ENCODE assay signal across 10 mouse cellular contexts in the genomic region with DNA sequence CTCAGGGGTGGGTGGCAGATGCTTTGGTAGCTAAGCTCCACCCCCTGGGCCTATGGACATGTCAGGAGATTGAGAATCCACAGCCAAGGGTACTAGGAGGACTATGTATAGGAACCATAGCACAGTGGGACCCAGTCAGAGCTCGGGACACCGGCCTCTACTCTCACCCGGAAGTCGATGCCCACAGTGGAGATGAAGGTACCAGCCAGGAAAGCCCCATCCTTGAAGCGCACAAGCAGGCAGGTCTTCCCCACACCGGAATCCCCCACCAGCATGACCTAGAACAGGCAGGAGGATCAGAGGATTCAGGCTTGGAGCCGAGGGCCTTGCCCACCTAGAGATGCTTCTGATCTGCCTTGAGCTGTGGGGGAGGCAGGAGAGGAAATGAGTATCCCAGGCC. TPM values are rescaled to one million over a fixed set of nuclear protein-coding genes. Genes with fewer than 3 reads are reported as not detected.
A peak's percentile ranks its signal among the peaks of the same experiment; 100 is the strongest.
DNase-seq lines count a peak whose midpoint lies in the region; ATAC-seq and TF ChIP-seq lines count a peak whose summit lies in the region.
"Had no signal": no experiment of that assay in that cellular context is flagged by ENCODE, and none has a peak within 500 bp of the region (broad histone marks: within the 10 kb centered on the region; RNA-seq: fewer than 3 reads in every experiment).

No protein-coding gene starts in this region.

- H3K4me1 ChIP-seq in kidney, embryonic 15.5 days, result peaks cover 52% of the 10 kb centered on the region
- H3K4me1 ChIP-seq in stomach, embryonic 15.5 days, result peaks cover 37% of the 10 kb centered on the region
- peaks cover 10% of the 10 kb centered on the region for H3K4me1 ChIP-seq in stomach, postnatal 0 days (replicated peaks; ENCODE audit: control insufficient read depth, insufficient read depth)

- H3K9ac ChIP-seq in kidney, embryonic 15.5 days, result peak overlapping the region; percentile 48; the same call in 1 of the 2 replicates
- H3K9ac ChIP-seq in stomach, embryonic 15.5 days, result no peak overlapping the region
- H3K9ac ChIP-seq in stomach, postnatal 0 days (ENCODE audit: low read length), result no peak overlapping the region

- H3K9me3 ChIP-seq in kidney, embryonic 15.5 days (replicated peaks), result no peaks in the 10 kb centered on the region
- no peaks in the 10 kb centered on the region for H3K9me3 ChIP-seq in stomach, embryonic 15.5 days
- H3K9me3 ChIP-seq in stomach, postnatal 0 days (ENCODE audit: control insufficient read depth, low read length), result no peaks in the 10 kb centered on the region

- no peak for ATAC-seq in CD4-positive, CD25-positive, alpha-beta regulatory T cell, adult 4 months
- no peak for ATAC-seq in kidney, embryonic 15.5 days (replicated peaks; ENCODE audit: low FRiP score)
- ATAC-seq in stomach, embryonic 15.5 days (ENCODE audit: insufficient read depth, low FRiP score, low read depth), result no peak
- ATAC-seq in stomach, postnatal 0 days (ENCODE audit: low FRiP score, low TSS enrichment), result no peak
- ATAC-seq in megakaryocyte, adult 5-6 weeks (ENCODE audit: poor library complexity, severe bottlenecking), result no peak

- 64% methylated on average over 7 of the region's 7 CpGs for WGBS in kidney, embryonic 15.5 days
- 77% methylated on average over 7 of the region's 7 CpGs for WGBS in stomach, embryonic 15.5 days
- 82% methylated on average over 7 of the region's 7 CpGs for WGBS in stomach, postnatal 0 days

- no peak for TF ChIP-seq CTCF in stomach, postnatal 0 days (IDR thresholded peaks at IDR 0.05; ENCODE audit: low read depth)

- H3K27ac ChIP-seq in kidney, embryonic 15.5 days, result no peak overlapping the region
- H3K27ac ChIP-seq in stomach, embryonic 15.5 days, result no peak overlapping the region
- H3K27ac ChIP-seq in stomach, postnatal 0 days (replicated peaks), result no peak overlapping the region

- H3K27me3 ChIP-seq in kidney, embryonic 15.5 days, result no peaks in the 10 kb centered on the region
- H3K27me3 ChIP-seq in stomach, embryonic 15.5 days (replicated peaks), result no peaks in the 10 kb centered on the region
- no peaks in the 10 kb centered on the region for H3K27me3 ChIP-seq in stomach, postnatal 0 days (ENCODE audit: control insufficient read depth, insufficient read depth, low read length)

- H3K36me3 ChIP-seq in kidney, embryonic 15.5 days, result peaks cover 24% of the 10 kb centered on the region
- no peaks in the 10 kb centered on the region for H3K36me3 ChIP-seq in stomach, embryonic 15.5 days
- peaks cover 3% of the 10 kb centered on the region; the same call in 1 of the 2 replicates for H3K36me3 ChIP-seq in stomach, postnatal 0 days (ENCODE audit: control insufficient read depth, insufficient read depth, low read length)

- no peak for TF ChIP-seq EP300 in stomach, postnatal 0 days (optimal IDR thresholded peaks at IDR 0.05)

- peak; percentile 39 for DNase-seq in CD4-positive, CD25-positive, alpha-beta regulatory T cell, adult 2 months (ENCODE audit: low read depth, low spot score)
- DNase-seq in kidney, adult 11 months, result no peak
- no peak for DNase-seq in stomach, postnatal 0 days (ENCODE audit: low spot score)
- no peak for DNase-seq in thymus, postnatal 10 days (ENCODE audit: low spot score in 2 of 2)
- DNase-seq: cerebellum, postnatal 10 days; left cerebral cortex, postnatal 4 days had no signal

- H3K4me2 ChIP-seq in kidney, embryonic 15.5 days, result no peak overlapping the region
- peak overlapping the region; percentile 84 for H3K4me2 ChIP-seq in stomach, embryonic 15.5 days
- H3K4me2 ChIP-seq in stomach, postnatal 0 days (replicated peaks; ENCODE audit: low read depth), result no peak overlapping the region

- H3K4me3 ChIP-seq in kidney, embryonic 15.5 days (replicated peaks), result no peak overlapping the region
- no peak overlapping the region; the same call in 1 of the 2 replicates for H3K4me3 ChIP-seq in stomach, embryonic 15.5 days (replicated peaks)
- no peak overlapping the region for H3K4me3 ChIP-seq in stomach, postnatal 0 days (ENCODE audit: low read depth, low read length)

RNA-seq across cellular contexts. Expression of a gene that starts 2.0 kb away (rescaled TPM):
- 1 to 10 TPM; 4.0 to 5.0 TPM for polyA plus RNA-seq in CD4-positive, CD25-positive, alpha-beta regulatory T cell, adult 4 months (2017; shearing (Covaris generic))
- polyA plus RNA-seq in kidney, embryonic 15.5 days (2015; fragmentation: Nextera tagmentation; extraction: Ambion mirVana), result 2.8 TPM in 2 replicates
- polyA plus RNA-seq in stomach, embryonic 15.5 days (2015; fragmentation: Nextera tagmentation; extraction: Ambion mirVana), result 8.3 and 11.6 TPM in 2 replicates
- 0.82 and 0.85 TPM in 2 replicates for polyA plus RNA-seq in stomach, postnatal 0 days (2015; fragmentation: Nextera tagmentation; extraction: Ambion mirVana)
- total RNA-seq in megakaryocyte, adult 5-6 weeks (2015), result 0.42 and 0.57 TPM in 2 replicates
- 0.95 and 1.1 TPM in 2 replicates for total RNA-seq in megakaryocyte, adult 5-6 weeks (2017)

RNA-seq across cellular contexts. Expression of a gene that starts 4.3 kb away (rescaled TPM):
- 10 to 100 TPM; 52.8 to 72.1 TPM for polyA plus RNA-seq in CD4-positive, CD25-positive, alpha-beta regulatory T cell, adult 4 months (2017; shearing (Covaris generic))
- 85.8 and 96.1 TPM in 2 replicates for polyA plus RNA-seq in kidney, embryonic 15.5 days (2015; fragmentation: Nextera tagmentation; extraction: Ambion mirVana)
- polyA plus RNA-seq in stomach, embryonic 15.5 days (2015; fragmentation: Nextera tagmentation; extraction: Ambion mirVana), result 82.7 and 84.2 TPM in 2 replicates
- polyA plus RNA-seq in stomach, postnatal 0 days (2015; fragmentation: Nextera tagmentation; extraction: Ambion mirVana), result 41.8 and 42.6 TPM in 2 replicates
- total RNA-seq in megakaryocyte, adult 5-6 weeks (2015), result 46.4 and 48.1 TPM in 2 replicates
- 81.3 and 82.8 TPM in 2 replicates for total RNA-seq in megakaryocyte, adult 5-6 weeks (2017)

RNA-seq across cellular contexts. Expression of a gene that starts 17.6 kb away (rescaled TPM):
- polyA plus RNA-seq in CD4-positive, CD25-positive, alpha-beta regulatory T cell, adult 4 months (2017; shearing (Covaris generic)), result 10 to 100 TPM; 16.8 to 34.7 TPM
- 21.3 and 21.9 TPM in 2 replicates for polyA plus RNA-seq in kidney, embryonic 15.5 days (2015; fragmentation: Nextera tagmentation; extraction: Ambion mirVana)
- 27.3 and 29.0 TPM in 2 replicates for polyA plus RNA-seq in stomach, embryonic 15.5 days (2015; fragmentation: Nextera tagmentation; extraction: Ambion mirVana)
- 10.9 and 12.3 TPM in 2 replicates for polyA plus RNA-seq in stomach, postnatal 0 days (2015; fragmentation: Nextera tagmentation; extraction: Ambion mirVana)
- total RNA-seq in megakaryocyte, adult 5-6 weeks (2015), result 7.8 and 10.8 TPM in 2 replicates
- total RNA-seq in megakaryocyte, adult 5-6 weeks (2017), result 13.1 and 19.9 TPM in 2 replicates

RNA-seq across cellular contexts. Expression of a gene that starts 43.6 kb away (rescaled TPM):
- polyA plus RNA-seq in CD4-positive, CD25-positive, alpha-beta regulatory T cell, adult 4 months (2017; shearing (Covaris generic)), result under 1 TPM; 0.16 TPM
- 1.8 and 2.3 TPM in 2 replicates for polyA plus RNA-seq in kidney, embryonic 15.5 days (2015; fragmentation: Nextera tagmentation; extraction: Ambion mirVana)
- polyA plus RNA-seq in stomach, embryonic 15.5 days (2015; fragmentation: Nextera tagmentation; extraction: Ambion mirVana), result 2.6 and 3.0 TPM in 2 replicates
- polyA plus RNA-seq in stomach, postnatal 0 days (2015; fragmentation: Nextera tagmentation; extraction: Ambion mirVana), result 0.84 and 1.3 TPM in 2 replicates
- total RNA-seq in megakaryocyte, adult 5-6 weeks (2015), result not detected in 2 replicates
- not detected in 2 replicates for total RNA-seq in megakaryocyte, adult 5-6 weeks (2017)

RNA-seq across cellular contexts. Expression of a gene that starts 53.2 kb away (rescaled TPM):
- 10 to 100 TPM; 14.3 to 25.8 TPM for polyA plus RNA-seq in CD4-positive, CD25-positive, alpha-beta regulatory T cell, adult 4 months (2017; shearing (Covaris generic))
- polyA plus RNA-seq in kidney, embryonic 15.5 days (2015; fragmentation: Nextera tagmentation; extraction: Ambion mirVana), result 29.0 and 36.1 TPM in 2 replicates
- 25.0 and 30.5 TPM in 2 replicates for polyA plus RNA-seq in stomach, embryonic 15.5 days (2015; fragmentation: Nextera tagmentation; extraction: Ambion mirVana)
- polyA plus RNA-seq in stomach, postnatal 0 days (2015; fragmentation: Nextera tagmentation; extraction: Ambion mirVana), result 12.4 and 13.4 TPM in 2 replicates
- 12.5 and 14.6 TPM in 2 replicates for total RNA-seq in megakaryocyte, adult 5-6 weeks (2015)
- 42.3 and 43.2 TPM in 2 replicates for total RNA-seq in megakaryocyte, adult 5-6 weeks (2017)
